Mouse (Mus musculus): ENCODE results near the gene Numa1. TPM values are rescaled to one million over a fixed set of nuclear protein-coding genes. Genes with fewer than 3 reads are reported as not detected.
"Not testable (repeated sequence)": the region's sequence is repeated elsewhere in the genome, so short reads cannot be mapped to it uniquely, and the experiment has no call there.

Numa1 gene
- total RNA-seq (2015) (83.1 and 93.8 TPM in 2 replicates), total RNA-seq (2017) (156 and 190 TPM in 2 replicates)

DNA sequence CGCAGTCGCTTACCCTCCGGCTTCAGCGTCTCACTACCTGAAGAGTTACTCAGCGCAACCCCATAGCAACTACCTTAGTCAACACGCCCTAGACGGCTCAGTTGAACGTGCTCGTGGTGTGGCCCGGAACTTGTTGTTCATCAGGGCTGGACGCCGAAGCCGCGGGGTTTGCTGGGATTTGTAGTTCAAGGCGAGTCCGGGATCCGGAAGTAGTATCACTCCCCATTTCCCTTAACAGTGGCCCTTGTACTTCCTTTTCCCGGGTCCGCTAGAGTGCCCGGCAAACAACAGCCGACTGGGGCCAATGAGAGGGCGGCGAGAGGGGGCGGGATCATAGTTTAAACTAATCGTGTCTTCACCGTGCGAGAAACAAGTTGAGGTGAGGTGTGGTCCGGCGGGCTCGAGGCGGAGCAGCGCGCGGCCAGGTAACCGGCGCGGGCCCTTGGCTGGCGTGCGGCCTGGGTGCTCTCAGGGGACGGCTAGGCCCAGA, at the start of gene Numa1, which contains the start of gene Lrrc51:
Numa1 (plus strand) TSS at position 361 of the 490 bp plus-strand sequence.
Lrrc51 (minus strand) TSS at position 145 of the 490 bp plus-strand sequence.
- peak; percentile 98 for ATAC-seq (replicated peaks; ENCODE audit: poor library complexity)

DNA sequence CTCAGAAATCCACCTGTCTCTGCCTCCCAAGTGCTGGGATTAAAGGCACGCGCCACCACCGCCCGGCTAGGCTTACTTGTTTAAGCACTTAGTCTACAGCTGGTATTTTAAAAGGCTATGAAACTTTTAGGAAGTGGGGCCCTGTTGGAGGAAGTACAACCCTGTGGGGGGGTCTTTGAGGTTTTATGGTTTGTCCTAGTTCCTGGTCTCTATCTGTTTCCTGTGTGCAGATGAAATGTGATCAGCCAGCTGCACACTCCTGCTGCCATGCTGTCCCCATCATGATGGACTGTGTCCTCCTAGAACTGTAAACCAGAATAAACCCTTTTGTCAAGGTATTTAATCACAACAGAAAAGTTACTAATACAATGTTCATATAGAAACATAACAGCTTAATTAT, 49.8 kb upstream of the Numa1 start:
- peak; percentile 50; the same call in 1 of the 2 replicates for ATAC-seq (replicated peaks; ENCODE audit: poor library complexity)

DNA sequence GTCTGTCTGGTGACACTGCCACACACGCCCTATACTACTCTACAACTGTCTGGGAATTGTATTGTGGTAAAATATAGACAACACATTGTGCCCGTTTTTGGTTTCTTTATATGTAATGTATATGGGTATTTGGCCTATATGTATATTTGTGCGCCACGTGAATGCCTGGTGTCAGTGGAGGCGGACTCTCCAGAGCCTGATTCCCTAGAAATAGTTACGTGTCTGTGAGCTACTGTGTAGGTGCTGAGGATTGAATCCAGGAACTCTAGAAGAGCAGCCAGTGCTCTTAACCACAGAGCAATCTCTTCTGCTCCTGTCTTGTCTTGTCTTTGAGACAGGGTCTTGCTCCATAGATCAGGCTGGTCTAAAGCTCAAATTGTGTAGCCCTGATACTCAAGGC, 47.6 kb upstream of the Numa1 start:
- no peak for ATAC-seq (replicated peaks; ENCODE audit: poor library complexity)

DNA sequence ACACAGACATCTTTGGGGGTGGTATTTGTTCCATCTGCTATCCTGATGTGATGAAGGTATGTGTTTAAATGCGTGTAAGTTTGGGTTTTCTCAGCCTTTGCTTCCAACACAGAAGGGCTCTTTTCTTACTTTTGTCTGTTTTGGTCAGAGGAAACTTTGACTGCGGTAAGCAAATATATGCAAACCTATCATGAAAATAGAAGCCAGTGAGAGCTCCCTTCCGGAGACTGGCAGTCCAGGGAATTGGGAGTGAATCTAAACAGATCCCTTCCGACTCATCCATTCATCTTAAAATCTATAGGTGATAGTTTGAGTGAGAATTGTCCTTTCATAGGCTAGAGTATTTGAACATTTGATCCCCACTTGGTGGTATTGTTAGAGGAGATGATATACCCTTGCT, 45.5 kb upstream of the Numa1 start:
- ATAC-seq (replicated peaks; ENCODE audit: poor library complexity), result no peak

- ATAC-seq (replicated peaks; ENCODE audit: poor library complexity), result no peak
Measured at GRCm38 (mm10) chr7:101895695-101896094, 38.2 kb upstream of the Numa1 start.

GRCm38 (mm10) chr7:101896104-101897066, 37.5 kb upstream of the Numa1 start:
- ATAC-seq (replicated peaks; ENCODE audit: poor library complexity), result peak; percentile 93

DNA sequence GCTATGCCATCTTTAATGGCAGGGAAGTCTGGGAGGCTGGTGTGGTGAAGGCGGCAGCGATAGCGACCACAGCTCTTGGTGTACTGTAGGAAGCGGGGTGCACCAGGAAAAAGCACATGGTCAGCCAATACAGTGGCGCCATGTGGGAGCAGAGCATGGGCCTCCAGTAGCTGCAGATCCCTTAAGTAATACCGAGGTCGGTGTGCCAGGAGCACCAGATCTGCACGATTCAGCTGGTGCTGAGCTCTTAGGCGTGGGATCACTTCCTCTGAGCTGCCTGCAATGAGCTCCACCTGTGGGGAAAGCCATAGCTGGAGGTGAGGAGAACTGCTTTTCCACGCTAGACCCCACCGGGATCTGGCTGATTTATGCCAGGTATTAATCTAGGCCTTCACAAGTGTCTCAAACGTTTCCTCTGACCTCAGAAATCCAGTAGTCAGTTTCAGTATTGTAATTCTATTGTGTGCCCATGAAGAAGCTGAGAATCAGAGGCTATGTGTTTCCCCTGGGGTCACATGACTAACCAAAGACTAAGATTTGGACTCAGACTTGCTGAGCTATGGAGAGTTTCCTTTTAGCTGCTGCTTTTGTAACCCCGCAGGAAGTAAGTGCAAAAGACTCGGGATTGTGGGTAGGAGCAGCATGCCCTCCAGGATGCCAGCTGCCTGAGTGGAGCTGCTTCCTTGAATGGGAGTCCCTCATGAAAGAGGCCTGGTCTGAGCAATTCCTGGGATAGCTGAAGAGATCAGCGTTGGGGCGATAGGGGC, 33.4 kb upstream of the Numa1 start:
- ATAC-seq (replicated peaks; ENCODE audit: poor library complexity), result no peak

DNA sequence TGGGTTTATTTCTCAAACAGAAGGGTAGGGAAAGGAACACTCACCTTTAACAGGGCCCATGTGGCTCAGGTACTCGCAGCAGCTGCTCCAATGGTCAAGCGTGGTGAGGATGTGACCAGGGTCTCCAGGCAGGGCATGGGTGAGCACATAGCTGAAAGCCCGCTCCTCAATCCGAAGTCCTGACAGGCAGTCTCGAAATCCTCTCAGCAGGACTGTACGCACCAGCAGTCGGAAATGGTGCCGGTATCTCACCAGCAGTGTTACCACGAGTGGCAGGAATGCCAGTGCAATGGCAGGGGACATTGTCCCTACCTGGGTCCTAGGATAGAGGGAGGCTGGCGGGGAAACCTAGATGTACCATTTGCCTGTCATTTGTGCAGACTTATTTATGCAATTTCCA, 31.9 kb upstream of the Numa1 start:
- no peak for ATAC-seq (replicated peaks; ENCODE audit: poor library complexity)

- ATAC-seq (replicated peaks; ENCODE audit: poor library complexity), result no peak
Measured at GRCm38 (mm10) chr7:101902846-101903245, 31.1 kb upstream of the Numa1 start.

- ATAC-seq (replicated peaks; ENCODE audit: poor library complexity), result peak; percentile 90
Measured at GRCm38 (mm10) chr7:101905561-101906286, 28.2 kb upstream of the Numa1 start, which contains the start of gene Lamtor1. Gene Lamtor1, plus strand, starts transcription at chr7:101905904.

GRCm38 (mm10) chr7:101906287-101906681, 27.6 kb upstream of the Numa1 start, which contains the start of gene Tomt:
Gene Tomt, minus strand, starts transcription at chr7:101906359.
- ATAC-seq (replicated peaks; ENCODE audit: poor library complexity), result no peak

- no peak for ATAC-seq (replicated peaks; ENCODE audit: poor library complexity)
Measured at GRCm38 (mm10) chr7:101906696-101907095, 27.2 kb upstream of the Numa1 start.

- peak; percentile 12; the same call in 1 of the 2 replicates for ATAC-seq (replicated peaks; ENCODE audit: poor library complexity)
Measured at GRCm38 (mm10) chr7:101908367-101908766, 25.5 kb upstream of the Numa1 start.

- no peak for ATAC-seq (replicated peaks; ENCODE audit: poor library complexity)
Measured at GRCm38 (mm10) chr7:101910138-101910537, 23.8 kb upstream of the Numa1 start.

GRCm38 (mm10) chr7:101911982-101912381, 21.9 kb upstream of the Numa1 start:
- no peak for ATAC-seq (replicated peaks; ENCODE audit: poor library complexity)

- ATAC-seq (replicated peaks; ENCODE audit: poor library complexity), result peak; percentile 94
Measured at GRCm38 (mm10) chr7:101918071-101918470, 15.8 kb upstream of the Numa1 start.

- not testable (repeated sequence) for ATAC-seq (replicated peaks; ENCODE audit: poor library complexity)
Measured at GRCm38 (mm10) chr7:101925892-101926291, 8.0 kb upstream of the Numa1 start.

DNA sequence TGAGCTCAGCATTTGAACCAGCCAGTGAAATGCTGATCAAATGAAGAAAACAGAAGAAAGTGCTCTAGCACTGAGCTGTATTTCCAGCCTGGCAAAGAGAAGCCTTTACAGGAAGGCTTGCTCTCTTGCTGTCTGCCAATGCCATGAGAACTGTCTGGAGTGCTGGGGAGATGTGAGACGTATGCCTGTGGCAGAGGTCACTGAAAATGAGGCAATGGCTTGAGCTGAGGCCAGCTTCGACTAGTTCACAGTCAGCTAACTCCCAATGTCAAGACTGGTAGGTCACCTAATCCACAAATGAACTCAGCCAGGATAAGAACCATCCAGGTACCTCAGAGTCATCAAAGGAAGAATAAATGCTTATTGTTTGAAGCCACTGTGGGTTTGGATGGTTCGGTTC, 5.8 kb upstream of the Numa1 start:
- ATAC-seq (replicated peaks; ENCODE audit: poor library complexity), result no peak

GRCm38 (mm10) chr7:101932551-101932950, 1.4 kb upstream of the Numa1 start:
- ATAC-seq (replicated peaks; ENCODE audit: poor library complexity), result no peak

GRCm38 (mm10) chr7:101933300-101933699, 611 bp upstream of the Numa1 start:
- ATAC-seq (replicated peaks; ENCODE audit: poor library complexity), result peak; percentile 27
